Mouse (Mus musculus) thymus, postnatal 10 days (tissue): ENCODE measurements around the gene Phldb3.
"Not testable (repeated sequence)": the region's sequence is repeated elsewhere in the genome, so short reads cannot be mapped to it uniquely, and the experiment has no call there.

Experiments
- DNase-seq, 2 experiments: peaks; one replicate each; pipeline ENCODE4 v3.0.0; 2021; ENCODE audit warnings: low spot score in 2 of 2

Gene Phldb3

GRCm38 (mm10) chr7:24594309-24594803 is 16.2 kb upstream of the Phldb3 start:
- no peak for DNase-seq

GRCm38 (mm10) chr7:24595464-24595863 is 15.1 kb upstream of the Phldb3 start:
- DNase-seq, result no peak

- DNase-seq, result no peak
Measured at GRCm38 (mm10) chr7:24598121-24598520, 12.4 kb upstream of the Phldb3 start.

- no peak for DNase-seq
Measured at GRCm38 (mm10) chr7:24599211-24600067, 11.1 kb upstream of the Phldb3 start.

GRCm38 (mm10) chr7:24600941-24601597 is 9.5 kb upstream of the Phldb3 start:
- peak; percentile 86 to 99 for DNase-seq

GRCm38 (mm10) chr7:24605561-24605960 is 5.0 kb upstream of the Phldb3 start:
- no peak for DNase-seq

GRCm38 (mm10) chr7:24606046-24606445 is 4.5 kb upstream of the Phldb3 start:
- DNase-seq, result no peak

- peak; percentile 79 to 80 for DNase-seq
Measured at GRCm38 (mm10) chr7:24608017-24608416, 2.5 kb upstream of the Phldb3 start.

- peak; percentile 69 to 75 for DNase-seq
Measured at GRCm38 (mm10) chr7:24608561-24608960, 2.0 kb upstream of the Phldb3 start.

GRCm38 (mm10) chr7:24610879-24611494 is 424 bp downstream of the Phldb3 start:
- DNase-seq, result peak; percentile 94 to 96

- DNase-seq, result no peak
Measured at GRCm38 (mm10) chr7:24611709-24612108, 1.1 kb downstream of the Phldb3 start.

GRCm38 (mm10) chr7:24612308-24612910 is 1.8 kb downstream of the Phldb3 start:
- DNase-seq, result no peak

GRCm38 (mm10) chr7:24614816-24615215 is 4.3 kb downstream of the Phldb3 start:
- no peak for DNase-seq

- no peak for DNase-seq
Measured at GRCm38 (mm10) chr7:24617763-24618162, 7.2 kb downstream of the Phldb3 start.

GRCm38 (mm10) chr7:24618374-24618773 is 7.8 kb downstream of the Phldb3 start:
- DNase-seq, result not testable (repeated sequence)

GRCm38 (mm10) chr7:24619671-24620397 is 9.3 kb downstream of the Phldb3 start:
- no peak for DNase-seq

- no peak for DNase-seq
Measured at GRCm38 (mm10) chr7:24621193-24621592, 10.6 kb downstream of the Phldb3 start.

- DNase-seq, result no peak
Measured at GRCm38 (mm10) chr7:24622967-24623366, 12.4 kb downstream of the Phldb3 start.

- peak; percentile 75 to 80 for DNase-seq
Measured at GRCm38 (mm10) chr7:24628685-24629610, 18.4 kb downstream of the Phldb3 start.

GRCm38 (mm10) chr7:24629672-24630071 is 19.1 kb downstream of the Phldb3 start:
- DNase-seq, result no peak
